Mouse (Mus musculus): ENCODE measurements around the gene Sh3gl3. TPM values are rescaled to one million over a fixed set of nuclear protein-coding genes. Genes with fewer than 3 reads are reported as not detected.

Gene Sh3gl3
- polyA plus RNA-seq (2012): not detected in 2 replicates

DNA sequence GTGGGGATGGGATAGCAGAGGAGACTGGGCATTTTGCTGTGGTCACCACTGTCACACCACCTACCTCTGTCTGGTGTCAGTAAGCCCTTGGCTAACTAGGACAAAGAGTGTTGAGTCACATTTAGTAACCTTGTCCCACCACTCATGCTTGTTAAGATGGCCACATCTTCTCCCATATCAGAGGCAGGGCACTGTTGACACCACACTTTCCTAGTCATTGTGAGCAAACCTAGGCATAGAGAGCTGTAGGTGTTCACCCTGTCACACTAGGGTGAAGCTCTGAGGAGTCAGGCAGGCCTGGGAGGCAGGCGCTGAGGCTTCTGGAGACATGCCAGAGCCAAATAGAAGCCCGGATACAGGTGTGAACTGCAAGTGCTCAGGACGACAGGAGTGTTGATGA, at the start of gene Sh3gl3:
Gene Sh3gl3 (plus strand): TSS at position 301 of the 400 bp plus-strand sequence.
- TF ChIP-seq TAL1 (IDR thresholded peaks at IDR 0.05; ENCODE audit: low read length) (no peak), GATA1 (IDR thresholded peaks at IDR 0.05; ENCODE audit: low read length) (no peak)
- Histone ChIP-seq H3K36me3 (ENCODE audit: control insufficient read depth) (no peaks in the 10 kb centered on the region), H3K27me3 (ENCODE audit: control insufficient read depth) (peaks cover 12% of the 10 kb centered on the region), H3K9me3 (ENCODE audit: control insufficient read depth, low read length) (peaks cover 3% of the 10 kb centered on the region), H3K4me1 (ENCODE audit: control insufficient read depth) (no peaks in the 10 kb centered on the region), H3K4me3 (replicated peaks) (no peak within 1 kb of the TSS)

DNA sequence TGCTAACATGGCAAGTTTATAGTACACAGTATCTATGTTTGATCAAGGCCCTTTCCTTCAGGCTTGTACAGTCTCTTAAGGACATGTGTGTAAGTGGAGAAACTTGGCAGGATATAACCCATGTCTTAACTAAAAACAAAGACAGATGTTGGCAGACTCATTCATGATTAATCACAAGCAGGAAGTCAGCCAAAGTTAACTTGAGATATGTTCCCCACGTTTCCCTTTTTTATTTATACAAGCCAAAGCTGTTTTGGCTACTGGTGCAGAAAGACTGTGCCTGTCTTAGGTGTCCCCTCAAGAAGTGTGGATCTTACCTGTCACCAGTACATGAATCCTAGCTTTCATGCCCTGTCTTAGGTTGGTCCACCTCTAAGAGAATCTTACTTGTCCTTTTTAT, 35.4 kb upstream of the Sh3gl3 start:
- no peak for TF ChIP-seq GATA1 (IDR thresholded peaks at IDR 0.05; ENCODE audit: low read length)
- no peak for TF ChIP-seq TAL1 (IDR thresholded peaks at IDR 0.05; ENCODE audit: low read length)
- Histone ChIP-seq H3K36me3 (ENCODE audit: control insufficient read depth) (no peaks in the 10 kb centered on the region), H3K4me3 (replicated peaks) (no peak overlapping the region), H3K9me3 (ENCODE audit: control insufficient read depth, low read length) (no peaks in the 10 kb centered on the region), H3K4me1 (ENCODE audit: control insufficient read depth) (no peaks in the 10 kb centered on the region), H3K27me3 (ENCODE audit: control insufficient read depth) (no peaks in the 10 kb centered on the region)

DNA sequence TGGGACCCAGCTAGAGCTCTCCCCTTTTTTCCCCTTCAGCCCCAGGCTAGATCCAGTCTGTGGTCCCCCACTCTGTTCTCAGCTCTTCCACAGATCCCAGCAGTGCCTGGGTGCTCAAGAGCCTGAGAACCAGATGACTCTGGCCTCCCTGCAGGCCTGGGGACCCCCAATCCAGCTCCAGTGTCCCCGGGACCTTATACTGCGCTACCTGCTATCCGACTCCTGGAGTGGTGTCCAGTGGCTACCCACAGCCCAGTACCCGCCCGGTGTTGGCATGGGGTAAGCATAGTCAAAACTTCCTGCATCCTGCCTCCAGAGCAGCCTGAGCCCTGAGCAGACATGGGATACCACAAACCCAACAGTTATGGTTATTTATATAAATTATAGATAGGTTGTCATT, 26.5 kb upstream of the Sh3gl3 start:
- Histone ChIP-seq H3K27me3 (ENCODE audit: control insufficient read depth) (no peaks in the 10 kb centered on the region), H3K4me1 (ENCODE audit: control insufficient read depth) (no peaks in the 10 kb centered on the region), H3K36me3 (ENCODE audit: control insufficient read depth) (no peaks in the 10 kb centered on the region), H3K9me3 (ENCODE audit: control insufficient read depth, low read length) (peaks cover 2% of the 10 kb centered on the region; the same call in 1 of the 2 replicates), H3K4me3 (replicated peaks) (no peak overlapping the region)
- no peak for TF ChIP-seq TAL1 (IDR thresholded peaks at IDR 0.05; ENCODE audit: low read length)

DNA sequence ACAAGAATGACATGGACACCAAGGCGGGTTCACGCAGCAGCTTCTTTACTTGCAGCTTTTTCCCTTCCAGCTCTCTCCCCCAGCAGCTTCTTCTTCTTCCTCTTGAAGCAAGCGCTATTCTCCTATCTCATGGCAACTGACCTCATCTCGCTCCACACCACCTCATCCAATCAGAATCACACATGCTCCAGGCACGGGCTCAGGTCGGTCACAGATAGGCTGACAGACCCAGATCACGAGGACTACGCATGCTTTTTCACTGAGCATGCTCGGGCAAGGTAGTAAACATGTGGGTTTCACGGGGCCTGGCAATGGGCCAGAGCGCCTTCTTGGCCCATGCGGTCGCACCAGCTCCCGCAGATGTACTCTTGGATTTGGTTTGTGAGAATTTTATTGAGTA, 9.0 kb upstream of the Sh3gl3 start:
- Histone ChIP-seq H3K4me3 (replicated peaks) (no peak overlapping the region), H3K4me1 (ENCODE audit: control insufficient read depth) (no peaks in the 10 kb centered on the region), H3K9me3 (ENCODE audit: control insufficient read depth, low read length) (peaks cover 26% of the 10 kb centered on the region), H3K36me3 (ENCODE audit: control insufficient read depth) (no peaks in the 10 kb centered on the region), H3K27me3 (ENCODE audit: control insufficient read depth) (no peaks in the 10 kb centered on the region)
- TF ChIP-seq GATA1 (IDR thresholded peaks at IDR 0.05; ENCODE audit: low read length): no peak
- no peak for TF ChIP-seq TAL1 (IDR thresholded peaks at IDR 0.05; ENCODE audit: low read length)

DNA sequence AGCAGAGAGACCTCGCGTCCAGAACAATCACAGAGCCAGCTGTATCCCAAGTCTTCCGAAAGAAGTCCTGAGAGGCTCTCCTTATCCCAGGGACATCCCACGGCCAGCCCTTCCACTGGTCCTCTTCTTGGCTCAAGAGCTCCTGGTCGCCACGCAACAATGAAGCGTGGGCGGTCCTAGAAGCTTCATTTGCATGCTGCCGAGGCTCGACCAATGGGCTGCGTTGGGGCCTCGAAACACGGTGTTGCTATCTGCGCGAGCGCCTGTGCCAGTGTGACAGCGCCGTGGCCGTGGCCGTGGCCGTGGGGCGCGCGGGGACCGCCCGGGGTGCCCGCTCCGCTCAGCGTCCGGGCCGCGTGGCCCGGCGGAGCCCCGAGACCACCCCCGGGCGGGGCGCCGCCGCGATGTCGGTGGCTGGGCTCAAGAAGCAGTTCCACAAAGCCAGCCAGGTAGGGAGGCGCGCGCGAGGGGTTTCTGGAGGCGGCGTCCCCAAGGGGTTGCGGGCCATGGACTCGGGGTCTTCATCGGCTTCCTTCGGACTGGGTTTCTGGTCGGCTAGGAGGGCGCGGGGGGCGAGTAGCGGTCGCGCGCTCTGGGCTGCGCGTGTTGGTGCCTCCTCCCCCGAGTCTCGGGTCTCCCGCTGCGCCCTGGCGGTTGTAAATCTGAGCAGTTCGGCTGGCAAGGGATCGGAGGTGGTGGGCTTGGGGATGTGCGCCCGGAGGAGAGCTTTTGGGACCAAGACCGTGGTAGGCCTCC, 1.1 kb downstream of the Sh3gl3 start:
- Histone ChIP-seq H3K27me3 (ENCODE audit: control insufficient read depth) (peaks cover 12% of the 10 kb centered on the region), H3K36me3 (ENCODE audit: control insufficient read depth) (no peaks in the 10 kb centered on the region), H3K4me3 (replicated peaks) (peak overlapping the region; percentile 22), H3K4me1 (ENCODE audit: control insufficient read depth) (no peaks in the 10 kb centered on the region), H3K9me3 (ENCODE audit: control insufficient read depth, low read length) (peaks cover 3% of the 10 kb centered on the region)
- no peak for TF ChIP-seq TAL1 (IDR thresholded peaks at IDR 0.05; ENCODE audit: low read length)
- TF ChIP-seq GATA1 (IDR thresholded peaks at IDR 0.05; ENCODE audit: low read length): no peak

DNA sequence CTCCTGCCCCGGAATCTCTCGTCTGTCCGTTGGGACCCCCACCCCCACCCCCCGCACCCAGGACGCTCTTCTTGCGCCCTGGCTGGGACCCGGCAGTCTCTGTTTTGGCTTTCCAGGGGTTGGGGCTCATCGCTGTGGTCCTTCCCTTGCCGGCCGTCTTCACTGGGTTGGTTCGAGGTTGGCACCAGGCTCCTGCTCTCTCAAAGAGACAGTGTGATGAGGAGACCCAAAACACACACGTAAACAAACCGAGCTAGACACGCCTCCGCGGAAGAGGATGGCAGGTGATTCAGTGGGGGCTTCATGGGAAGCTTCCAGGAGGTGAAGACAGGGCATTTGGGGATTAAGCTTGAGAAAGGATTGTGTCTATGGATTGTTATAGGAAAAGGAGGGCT, 1.7 kb downstream of the Sh3gl3 start:
- no peak overlapping the region for H3K4me3 ChIP-seq (replicated peaks)
- TF ChIP-seq GATA1 (IDR thresholded peaks at IDR 0.05; ENCODE audit: low read length) (no peak), TAL1 (IDR thresholded peaks at IDR 0.05; ENCODE audit: low read length) (no peak)
- peaks cover 12% of the 10 kb centered on the region for H3K27me3 ChIP-seq (ENCODE audit: control insufficient read depth)
- no peaks in the 10 kb centered on the region for H3K4me1 ChIP-seq (ENCODE audit: control insufficient read depth)
- peaks cover 3% of the 10 kb centered on the region for H3K9me3 ChIP-seq (ENCODE audit: control insufficient read depth, low read length)
- H3K36me3 ChIP-seq (ENCODE audit: control insufficient read depth): no peaks in the 10 kb centered on the region

DNA sequence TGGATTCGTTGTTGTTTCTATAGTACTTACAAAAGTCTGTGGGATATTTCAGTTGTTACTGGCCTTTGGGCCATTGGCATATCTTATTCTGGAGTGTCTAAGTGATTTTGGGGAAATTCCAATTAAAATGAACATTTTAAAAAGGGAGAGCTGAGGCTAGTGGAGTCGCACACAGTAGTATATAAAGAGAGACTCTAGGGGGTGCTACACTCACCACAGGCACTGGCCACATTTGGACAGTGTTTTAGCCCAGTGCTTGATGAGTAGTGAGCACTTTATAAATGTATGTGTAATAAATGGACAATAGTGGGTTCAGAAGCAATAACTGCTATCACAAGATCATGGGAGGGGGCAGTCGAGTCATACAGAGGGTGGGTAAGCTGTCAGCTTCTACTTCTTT, 2.6 kb downstream of the Sh3gl3 start:
- H3K27me3 ChIP-seq (ENCODE audit: control insufficient read depth): peaks cover 12% of the 10 kb centered on the region
- TF ChIP-seq TAL1 (IDR thresholded peaks at IDR 0.05; ENCODE audit: low read length) (no peak), GATA1 (IDR thresholded peaks at IDR 0.05; ENCODE audit: low read length) (no peak)
- peaks cover under 1% of the 10 kb centered on the region for H3K9me3 ChIP-seq (ENCODE audit: control insufficient read depth, low read length)
- no peak overlapping the region for H3K4me3 ChIP-seq (replicated peaks)
- H3K4me1 ChIP-seq (ENCODE audit: control insufficient read depth): no peaks in the 10 kb centered on the region
- H3K36me3 ChIP-seq (ENCODE audit: control insufficient read depth): no peaks in the 10 kb centered on the region

DNA sequence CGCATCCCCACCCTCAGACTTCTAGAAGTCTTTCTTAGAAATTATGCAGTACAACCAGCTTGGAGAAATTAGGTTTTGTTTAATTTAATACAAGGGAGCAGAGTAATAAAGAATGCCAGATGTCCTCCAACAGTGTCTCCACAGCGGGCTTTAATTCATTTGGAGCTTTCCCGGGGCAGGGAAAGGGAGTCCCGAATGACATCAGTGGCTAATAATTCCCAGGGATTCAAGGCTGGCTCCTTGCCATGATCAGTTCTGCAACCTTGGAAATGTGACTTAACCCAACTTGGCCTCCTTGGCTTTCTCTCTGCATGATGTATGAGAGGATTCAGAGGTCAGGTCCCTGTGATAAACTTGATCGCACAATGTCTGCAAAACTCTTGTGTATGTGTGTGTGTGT, 3.7 kb downstream of the Sh3gl3 start:
- no peaks in the 10 kb centered on the region for H3K4me1 ChIP-seq (ENCODE audit: control insufficient read depth)
- no peak overlapping the region for H3K4me3 ChIP-seq (replicated peaks)
- TF ChIP-seq GATA1 (IDR thresholded peaks at IDR 0.05; ENCODE audit: low read length) (no peak), TAL1 (IDR thresholded peaks at IDR 0.05; ENCODE audit: low read length) (no peak)
- H3K27me3 ChIP-seq (ENCODE audit: control insufficient read depth): peaks cover 12% of the 10 kb centered on the region
- H3K36me3 ChIP-seq (ENCODE audit: control insufficient read depth): no peaks in the 10 kb centered on the region
- H3K9me3 ChIP-seq (ENCODE audit: control insufficient read depth, low read length): no peaks in the 10 kb centered on the region

DNA sequence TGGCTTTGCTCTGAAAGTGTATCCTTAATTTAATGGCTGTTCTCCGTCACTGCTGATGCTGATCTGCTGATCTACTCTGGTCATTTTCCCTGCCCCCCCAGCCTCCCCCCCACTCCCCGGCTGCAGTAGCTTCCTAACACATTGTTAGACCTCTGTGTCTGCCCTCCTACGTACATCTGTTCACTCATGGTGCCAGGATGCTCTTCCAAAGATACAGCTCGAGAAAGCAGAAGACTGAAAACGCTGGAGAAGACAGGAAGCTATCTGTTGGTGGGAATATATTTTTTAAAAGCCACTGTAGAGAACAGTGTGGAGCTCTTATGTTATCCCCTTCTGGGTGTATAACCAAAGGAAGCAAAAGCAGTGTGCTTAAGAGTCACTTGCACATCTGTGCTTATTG, 7.3 kb downstream of the Sh3gl3 start:
- H3K9me3 ChIP-seq (ENCODE audit: control insufficient read depth, low read length): no peaks in the 10 kb centered on the region
- no peak for TF ChIP-seq GATA1 (IDR thresholded peaks at IDR 0.05; ENCODE audit: low read length)
- no peak for TF ChIP-seq TAL1 (IDR thresholded peaks at IDR 0.05; ENCODE audit: low read length)
- no peaks in the 10 kb centered on the region for H3K4me1 ChIP-seq (ENCODE audit: control insufficient read depth)

DNA sequence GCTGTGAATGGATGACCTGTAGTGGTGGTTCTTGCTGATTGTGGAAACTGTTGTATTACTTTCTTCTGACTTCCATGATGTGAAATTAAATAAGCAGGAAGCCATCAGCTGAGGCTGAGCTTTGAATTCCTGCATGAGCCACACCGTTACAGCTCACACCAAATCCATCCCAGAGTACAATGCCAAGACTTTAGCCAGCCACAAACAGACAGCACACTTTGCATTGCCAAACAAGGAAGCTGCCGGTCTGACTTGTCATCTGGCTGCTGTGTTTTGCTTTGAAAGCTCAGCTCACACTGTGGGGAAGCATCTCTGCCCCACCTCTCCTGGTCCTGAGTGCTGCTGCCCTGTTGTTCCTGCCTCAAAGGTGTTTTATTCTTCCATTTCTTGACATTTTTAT, 9.1 kb downstream of the Sh3gl3 start:
- Histone ChIP-seq H3K4me3 (replicated peaks) (no peak overlapping the region), H3K4me1 (ENCODE audit: control insufficient read depth) (no peaks in the 10 kb centered on the region), H3K36me3 (ENCODE audit: control insufficient read depth) (no peaks in the 10 kb centered on the region), H3K27me3 (ENCODE audit: control insufficient read depth) (no peaks in the 10 kb centered on the region), H3K9me3 (ENCODE audit: control insufficient read depth, low read length) (no peaks in the 10 kb centered on the region)
- TF ChIP-seq TAL1 (IDR thresholded peaks at IDR 0.05; ENCODE audit: low read length) (no peak), GATA1 (IDR thresholded peaks at IDR 0.05; ENCODE audit: low read length) (no peak)

More for the DNA sequence above, 7.3 kb downstream of the Sh3gl3 start:
- no peaks in the 10 kb centered on the region for H3K27me3 ChIP-seq (ENCODE audit: control insufficient read depth)
- H3K4me3 ChIP-seq (replicated peaks): no peak overlapping the region
- H3K36me3 ChIP-seq (ENCODE audit: control insufficient read depth): no peaks in the 10 kb centered on the region

All from erythroblast, embryonic 14.5 days (primary cell).